Mouse (Mus musculus) testis, adult 2 months (tissue): ENCODE measurements around the gene Itpr3. TPM values are rescaled to one million over a fixed set of nuclear protein-coding genes. Genes with fewer than 3 reads are reported as not detected.

Source experiments
- H3K27ac ChIP-seq: fragments of 200-500 bp; 2 replicates; pipeline ENCODE4 v1.5.1; 2012; ENCODE audit warnings: low read depth, low read length; ENCODE audit not compliant: control insufficient read depth, insufficient read depth
- H3K27me3 ChIP-seq: fragments of 200-500 bp; 2 replicates; pipeline ENCODE4 v1.6.1; 2012; ENCODE audit warnings: mild to moderate bottlenecking, low read length, moderate library complexity; ENCODE audit not compliant: control insufficient read depth, insufficient read depth
- H3K36me3 ChIP-seq: fragments of 200-500 bp; 2 replicates; pipeline ENCODE4 v1.6.1; 2012; ENCODE audit warnings: mild to moderate bottlenecking, low read length; ENCODE audit not compliant: control insufficient read depth, insufficient read depth
- H3K4me1 ChIP-seq: fragments of 200-500 bp; 2 replicates; pipeline ENCODE4 v1.6.1; 2012; ENCODE audit warnings: low read length; ENCODE audit not compliant: control insufficient read depth, insufficient read depth
- H3K4me3 ChIP-seq: fragments of 200-500 bp; 2 replicates; pipeline ENCODE4 v1.5.1; 2012; ENCODE audit warnings: low read depth, mild to moderate bottlenecking, low read length, moderate library complexity, mixed read lengths; ENCODE audit not compliant: control insufficient read depth
- CTCF ChIP-seq: fragments of 200-500 bp; IDR thresholded peaks from 2 replicates; pipeline ENCODE4 v1.5.1; 2012; ENCODE audit warnings: low read depth, mild to moderate bottlenecking, inconsistent platforms, low read length, moderate library complexity; ENCODE audit not compliant: control insufficient read depth, insufficient read depth, insufficient replicate concordance
- POLR2A ChIP-seq: fragments of 200-500 bp; IDR thresholded peaks from 2 replicates; pipeline ENCODE4 v1.6.1; 2012; ENCODE audit warnings: low read depth, mild to moderate bottlenecking, inconsistent platforms, low read length, moderate library complexity; ENCODE audit not compliant: control insufficient read depth
- polyA plus RNA-seq: library from polyadenylated mRNA; depleted of rRNA; stranded (reverse); fragments of >200 nt; gene quantifications from 2 replicates; pipeline ENCODE4 v1.2.3, GENCODE M21; 2012

Itpr3 gene
- polyA plus RNA-seq, 1 experiment: 32.7 TPM

DNA sequence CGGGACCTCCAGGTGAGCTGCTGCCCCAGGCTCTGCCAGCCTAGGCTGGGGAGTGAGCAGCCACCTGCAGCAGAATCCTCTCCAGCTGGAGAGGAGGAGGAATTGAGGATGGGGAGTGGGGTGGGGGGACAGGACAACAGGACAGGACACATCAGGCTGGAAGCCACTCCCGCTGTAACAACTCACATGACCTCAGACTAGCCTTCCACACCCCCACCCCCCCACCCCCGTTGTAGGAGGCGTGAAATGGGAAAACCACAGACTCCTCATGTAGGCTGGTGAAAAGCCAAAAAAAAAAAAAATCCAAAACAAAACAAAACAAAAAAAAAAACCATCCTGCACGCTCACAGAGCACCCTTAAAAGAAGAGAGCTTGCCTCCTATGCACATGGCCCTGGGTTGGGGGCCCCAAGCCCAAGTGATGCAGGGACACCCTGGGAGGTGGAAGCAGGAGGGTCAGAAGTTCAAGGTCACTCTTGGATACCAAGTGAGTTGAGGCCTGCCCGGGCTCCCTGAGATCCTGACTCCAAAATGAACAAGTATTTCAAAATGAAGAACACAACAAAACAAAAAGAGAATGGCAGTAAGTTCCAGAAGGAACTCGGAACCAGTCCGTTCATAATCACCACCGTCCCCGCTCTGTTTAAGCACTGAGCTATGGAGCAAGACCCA, 17.5 kb upstream of the Itpr3 start:
- TF ChIP-seq POLR2A (no peak), CTCF (no peak)
- no peaks in the 10 kb centered on the region for H3K36me3 ChIP-seq
- H3K4me1 ChIP-seq: peaks cover 35% of the 10 kb centered on the region
- H3K27me3 ChIP-seq: no peaks in the 10 kb centered on the region
- no peak overlapping the region for H3K27ac ChIP-seq
- H3K4me3 ChIP-seq: no peak overlapping the region

DNA sequence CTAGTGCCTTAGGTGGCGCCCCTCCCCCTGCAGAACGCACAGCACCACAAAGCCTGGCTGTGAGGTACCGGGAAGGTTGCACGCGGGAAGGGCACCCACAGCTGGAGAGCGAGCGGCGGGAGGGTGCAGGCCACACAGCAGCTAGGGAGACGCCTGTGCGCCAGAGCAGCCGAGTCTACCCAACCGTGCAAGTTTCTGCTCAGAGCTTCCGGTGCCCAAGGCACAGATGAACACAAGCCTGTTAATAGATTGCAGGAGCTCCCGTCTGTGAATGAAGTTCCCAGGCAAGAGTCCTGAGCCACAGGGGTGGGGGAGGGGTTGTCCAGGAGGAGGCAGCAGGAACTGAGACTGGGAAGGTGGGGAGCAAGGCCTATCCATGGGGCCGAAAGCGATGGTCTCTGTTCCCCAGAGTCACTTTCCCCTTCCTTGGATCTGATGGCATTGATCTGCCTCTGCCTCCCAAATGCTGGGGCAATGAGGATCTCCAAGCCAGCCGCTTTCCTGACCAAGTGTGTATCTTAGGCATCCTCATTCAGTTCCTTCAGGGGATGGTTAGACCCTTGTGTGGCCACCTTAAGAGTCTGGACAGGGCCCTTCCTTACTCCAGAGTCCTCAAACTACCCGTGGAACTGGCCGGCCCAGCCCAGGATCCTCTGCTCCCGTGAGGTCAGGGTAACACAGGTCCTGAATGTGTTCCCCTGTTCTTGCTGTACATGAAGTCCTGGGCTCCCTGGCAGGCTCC, 16.6 kb upstream of the Itpr3 start:
- H3K4me1 ChIP-seq: peaks cover 35% of the 10 kb centered on the region
- H3K27me3 ChIP-seq: no peaks in the 10 kb centered on the region
- no peak overlapping the region for H3K27ac ChIP-seq
- H3K4me3 ChIP-seq: no peak overlapping the region
- no peaks in the 10 kb centered on the region for H3K36me3 ChIP-seq
- no peak for TF ChIP-seq POLR2A
- no peak for TF ChIP-seq CTCF

DNA sequence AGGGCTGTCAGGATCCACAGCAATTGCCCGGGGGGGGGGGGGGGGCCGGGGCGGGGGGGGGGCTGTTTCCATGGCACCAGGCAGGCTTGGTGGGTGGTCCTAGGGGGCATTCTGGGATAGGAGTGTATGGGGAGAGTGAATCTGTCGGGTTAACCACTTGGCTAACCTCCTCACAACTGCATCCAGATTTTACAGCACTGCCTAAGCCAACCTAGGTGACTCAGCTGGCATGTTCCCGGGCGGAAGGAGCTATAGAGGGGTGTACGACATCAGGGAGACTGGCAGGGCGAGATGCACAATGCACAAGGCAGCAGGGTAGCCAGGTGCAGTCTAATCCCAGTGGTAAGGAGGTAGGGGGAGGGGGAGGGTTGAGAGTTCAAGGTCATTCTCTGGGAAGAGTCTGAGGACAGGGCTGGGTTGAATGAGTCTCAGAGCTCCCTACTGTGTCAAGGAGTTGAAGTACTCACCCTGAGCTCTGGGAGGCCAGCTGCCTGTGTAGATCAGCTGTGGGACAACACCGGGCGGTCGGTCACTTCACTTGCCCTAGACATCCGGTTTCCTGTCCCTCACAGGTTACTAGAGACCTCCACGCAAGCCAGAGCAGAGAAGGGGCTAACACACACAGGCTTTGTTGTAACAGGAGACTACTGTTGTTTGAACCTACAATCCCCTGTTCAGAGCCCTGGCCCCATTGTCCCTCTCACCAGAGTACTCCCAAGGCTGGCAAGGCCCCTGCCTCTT, 15.9 kb upstream of the Itpr3 start:
- Histone ChIP-seq H3K27ac (no peak overlapping the region), H3K4me1 (peaks cover 35% of the 10 kb centered on the region), H3K27me3 (no peaks in the 10 kb centered on the region), H3K36me3 (no peaks in the 10 kb centered on the region), H3K4me3 (no peak overlapping the region)
- TF ChIP-seq CTCF (no peak), POLR2A (no peak)

DNA sequence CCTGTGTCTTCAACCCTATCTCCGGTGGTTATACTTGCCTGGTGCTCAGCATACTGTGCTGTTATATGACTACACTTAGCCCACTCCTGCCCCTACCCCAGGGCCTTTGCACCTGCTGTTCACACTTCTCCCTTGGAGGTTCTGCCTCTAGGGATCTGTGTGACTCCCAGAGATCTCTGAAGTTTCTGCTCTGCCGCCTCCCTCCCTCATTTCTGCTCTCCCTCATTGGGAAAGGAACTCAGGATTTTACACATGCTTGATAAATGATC, 15.4 kb upstream of the Itpr3 start:
- Histone ChIP-seq H3K4me3 (no peak overlapping the region), H3K27me3 (no peaks in the 10 kb centered on the region), H3K36me3 (no peaks in the 10 kb centered on the region), H3K4me1 (peaks cover 39% of the 10 kb centered on the region), H3K27ac (no peak overlapping the region)
- TF ChIP-seq POLR2A (no peak), CTCF (no peak)

DNA sequence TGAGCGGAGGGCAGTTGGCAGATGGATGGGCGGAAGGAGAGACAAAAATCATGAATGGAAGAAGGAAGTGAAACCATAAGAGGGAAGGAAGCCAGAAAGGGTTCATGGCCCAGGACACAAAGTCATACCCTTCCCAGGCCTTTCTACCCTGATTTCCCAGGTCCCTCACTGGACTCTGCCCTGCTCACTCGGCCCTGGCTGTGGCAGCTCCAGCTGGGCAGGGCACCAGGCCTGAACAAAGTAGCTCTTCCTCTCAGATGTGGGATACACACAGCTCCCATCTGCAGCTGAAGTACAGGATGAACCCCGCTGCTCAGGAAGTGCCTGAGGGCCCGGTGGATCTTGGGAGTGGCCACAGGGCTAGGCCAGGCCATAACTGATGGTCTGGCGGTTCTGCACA, 14.3 kb upstream of the Itpr3 start:
- TF ChIP-seq CTCF: no peak
- TF ChIP-seq POLR2A: no peak
- Histone ChIP-seq H3K4me3 (no peak overlapping the region), H3K36me3 (no peaks in the 10 kb centered on the region), H3K27ac (no peak overlapping the region), H3K4me1 (peaks cover 42% of the 10 kb centered on the region), H3K27me3 (no peaks in the 10 kb centered on the region)

DNA sequence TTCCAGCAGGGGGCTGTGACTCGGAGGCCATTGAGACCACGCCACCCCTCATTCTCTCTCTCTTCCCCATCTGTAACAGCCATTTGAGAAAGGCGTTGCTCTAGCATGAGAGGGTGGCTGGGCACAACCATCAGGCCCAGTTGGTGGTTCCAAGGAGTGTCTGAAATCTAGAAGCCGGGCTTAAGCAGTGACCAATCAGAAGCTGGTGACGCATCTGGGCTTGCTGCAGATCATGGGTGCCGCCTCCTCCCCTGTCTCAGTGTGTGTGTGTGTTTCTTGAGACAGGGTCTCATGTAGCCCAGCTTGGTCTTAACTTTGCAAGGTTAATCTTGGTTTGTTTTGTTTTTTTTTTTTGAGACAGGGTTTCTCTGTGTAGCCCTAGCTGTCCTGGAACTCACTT, 11.9 kb upstream of the Itpr3 start:
- Histone ChIP-seq H3K4me3 (no peak overlapping the region), H3K27me3 (no peaks in the 10 kb centered on the region), H3K4me1 (peaks cover 34% of the 10 kb centered on the region), H3K27ac (no peak overlapping the region), H3K36me3 (no peaks in the 10 kb centered on the region)
- TF ChIP-seq POLR2A (no peak), CTCF (no peak)

DNA sequence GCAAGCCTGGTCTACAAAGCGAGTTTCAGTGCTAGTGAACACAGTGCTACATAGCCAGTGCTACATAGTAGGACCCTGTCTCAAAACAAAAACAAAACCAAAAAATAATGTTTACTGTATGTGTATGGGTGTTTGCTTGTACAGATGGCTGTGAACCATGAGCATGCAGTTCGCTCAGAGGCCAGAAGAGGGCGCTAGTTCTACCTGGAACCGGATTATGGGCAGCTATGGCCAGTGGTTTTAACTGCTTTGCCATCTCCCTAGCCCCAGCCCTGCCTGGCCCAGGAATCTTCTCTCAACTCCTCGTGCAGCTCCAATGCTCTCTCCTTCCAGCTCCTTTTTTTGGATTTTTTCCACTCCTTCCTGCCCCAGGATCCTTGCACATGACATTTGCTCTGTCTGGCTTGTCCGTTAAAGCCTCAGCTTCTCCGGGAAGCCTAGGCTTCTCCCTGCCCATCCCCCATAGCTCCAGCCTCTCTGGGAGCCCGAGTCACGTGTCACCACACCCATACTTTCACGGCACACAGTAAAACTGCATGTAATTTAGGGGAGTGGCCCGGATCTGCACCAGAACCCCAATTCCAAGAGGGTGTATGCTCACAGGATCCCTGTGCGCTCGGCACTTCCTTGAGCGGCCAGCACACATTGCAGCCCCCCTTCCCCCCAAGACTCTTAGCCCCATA, 9.2 kb upstream of the Itpr3 start:
- Histone ChIP-seq H3K27me3 (no peaks in the 10 kb centered on the region), H3K36me3 (no peaks in the 10 kb centered on the region), H3K4me3 (no peak overlapping the region), H3K4me1 (peaks cover 29% of the 10 kb centered on the region), H3K27ac (peak overlapping the region; percentile 61)
- TF ChIP-seq CTCF (peak; percentile 93), POLR2A (no peak)
